Mouse (Mus musculus) liver, postnatal 0 days (tissue): ENCODE results near the gene Arfip1. TPM values are rescaled to one million over a fixed set of nuclear protein-coding genes. Genes with fewer than 3 reads are reported as not detected.

Source experiments
- ATAC-seq: fragments of 200-750 bp; cut with Nextera tagmentation; 2 replicates; pipeline ENCODE4 v1.8.0; 2017; ENCODE audit warnings: mild to moderate bottlenecking, moderate library complexity
- DNase-seq: peaks from one replicate; pipeline ENCODE4 v3.0.0-alpha.2; 2016
- H3K27ac ChIP-seq: fragments of 300-500 bp; sonication (generic); 2 replicates; pipeline ENCODE4 v1.5.1; 2014; ENCODE audit warnings: antibody characterized with exemption, moderate library complexity, mild to moderate bottlenecking, low read depth
- H3K27me3 ChIP-seq: fragments of 300-500 bp; sonication (generic); 2 replicates; pipeline ENCODE4 v1.6.1; 2014; ENCODE audit warnings: low read length, control low read depth, mixed read lengths; ENCODE audit not compliant: insufficient read depth
- H3K36me3 ChIP-seq: fragments of 300-500 bp; sonication (generic); replicated peaks from 2 replicates; pipeline ENCODE4 v1.6.1; 2014; ENCODE audit warnings: mild to moderate bottlenecking, control low read depth, low read length, moderate library complexity, mixed read lengths; ENCODE audit not compliant: insufficient read depth
- H3K4me1 ChIP-seq: fragments of 300-500 bp; sonication (generic); 2 replicates; pipeline ENCODE4 v1.6.1; 2014; ENCODE audit warnings: antibody characterized with exemption, mild to moderate bottlenecking, control low read depth; ENCODE audit not compliant: insufficient read depth
- H3K4me2 ChIP-seq: fragments of 300-500 bp; sonication (generic); 2 replicates; pipeline ENCODE4 v1.6.1; 2014; ENCODE audit warnings: low read depth, mild to moderate bottlenecking, low read length, moderate library complexity, mixed read lengths
- H3K4me3 ChIP-seq: fragments of 300-500 bp; sonication (generic); 2 replicates; pipeline ENCODE4 v1.5.1; 2014; ENCODE audit warnings: low read depth, low read length
- H3K9ac ChIP-seq: fragments of 300-500 bp; sonication (generic); replicated peaks from 2 replicates; pipeline ENCODE4 v1.6.1; 2014; ENCODE audit warnings: mild to moderate bottlenecking, moderate library complexity
- H3K9me3 ChIP-seq: fragments of 300-500 bp; sonication (generic); 2 replicates; pipeline ENCODE4 v1.6.1; 2016; ENCODE audit warnings: mild to moderate bottlenecking, control low read depth, low read length, mixed read lengths
- CTCF ChIP-seq: sonication (generic); IDR thresholded peaks from 2 replicates; pipeline ENCODE4 v1.5.1; 2016; ENCODE audit warnings: antibody characterized with exemption, low read depth
- EP300 ChIP-seq: IDR thresholded peaks from 2 replicates; pipeline ENCODE4 v1.6.1; 2016; ENCODE audit warnings: antibody characterized with exemption, low read depth, mild to moderate bottlenecking
- WGBS: fragments of 180-500 bp; shearing (Covaris S2); extraction: QIAGEN DNeasy Blood & Tissue Kit; methylation state at CpG from one replicate; pipeline ENCODE4 v1.1.7; 2014; ENCODE audit not compliant: insufficient replicate concordance; 5-methylcytosine and 5-hydroxymethylcytosine counted together
- polyA plus RNA-seq: library from polyadenylated mRNA; unstranded; fragments of >200 nt; fragmentation: Nextera tagmentation; extraction: Ambion mirVana; gene quantifications from 2 replicates; pipeline ENCODE4 v1.2.1, GENCODE M21; 2015

The Arfip1 gene
- polyA plus RNA-seq, 1 experiment from 2014 or later = 15.1 TPM

DNA sequence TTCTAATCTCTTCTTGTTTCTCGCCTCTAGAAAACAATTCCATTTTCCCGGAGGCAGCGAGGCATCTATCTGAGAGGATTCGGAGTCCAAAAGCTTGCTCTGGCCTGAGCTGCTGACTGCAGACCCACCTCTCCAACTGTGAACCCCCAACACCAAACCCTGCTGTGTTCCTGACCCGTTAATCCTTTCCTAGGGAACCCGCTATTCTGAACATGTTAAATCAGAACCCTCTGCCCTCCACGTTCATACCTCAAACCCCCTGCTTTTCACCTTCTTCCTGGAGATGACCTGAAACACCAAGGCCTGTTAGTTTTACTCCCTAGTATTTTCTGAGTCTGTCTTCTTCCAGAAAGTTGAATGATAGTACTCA lies 33.4 kb upstream of the Arfip1 start:
- Histone ChIP-seq H3K27ac (no peak overlapping the region), H3K9ac (no peak overlapping the region), H3K27me3 (no peaks in the 10 kb centered on the region), H3K4me2 (no peak overlapping the region), H3K4me1 (no peaks in the 10 kb centered on the region), H3K36me3 (no peaks in the 10 kb centered on the region), H3K4me3 (no peak overlapping the region), H3K9me3 (no peaks in the 10 kb centered on the region)
- DNase-seq = no peak
- TF ChIP-seq CTCF (no peak), EP300 (no peak)
- 53% methylated on average over 7 of the region's 7 CpGs for whole genome bisulfite sequencing
- ATAC-seq = no peak

GRCm38 (mm10) chr3:84615050-84615855 lies 32.8 kb upstream of the Arfip1 start:
- DNase-seq = no peak
- H3K27ac ChIP-seq = no peak overlapping the region
- no peak overlapping the region for H3K9ac ChIP-seq
- H3K4me2 ChIP-seq = no peak overlapping the region
- TF ChIP-seq CTCF (peak; percentile 76), EP300 (no peak)
- WGBS = 19% methylated on average over 5 of the region's 5 CpGs
- no peaks in the 10 kb centered on the region for H3K4me1 ChIP-seq
- ATAC-seq = no peak
- no peaks in the 10 kb centered on the region for H3K36me3 ChIP-seq
- no peak overlapping the region for H3K4me3 ChIP-seq
- H3K9me3 ChIP-seq = no peaks in the 10 kb centered on the region; the same call in 1 of the 2 replicates
- no peaks in the 10 kb centered on the region for H3K27me3 ChIP-seq

DNA sequence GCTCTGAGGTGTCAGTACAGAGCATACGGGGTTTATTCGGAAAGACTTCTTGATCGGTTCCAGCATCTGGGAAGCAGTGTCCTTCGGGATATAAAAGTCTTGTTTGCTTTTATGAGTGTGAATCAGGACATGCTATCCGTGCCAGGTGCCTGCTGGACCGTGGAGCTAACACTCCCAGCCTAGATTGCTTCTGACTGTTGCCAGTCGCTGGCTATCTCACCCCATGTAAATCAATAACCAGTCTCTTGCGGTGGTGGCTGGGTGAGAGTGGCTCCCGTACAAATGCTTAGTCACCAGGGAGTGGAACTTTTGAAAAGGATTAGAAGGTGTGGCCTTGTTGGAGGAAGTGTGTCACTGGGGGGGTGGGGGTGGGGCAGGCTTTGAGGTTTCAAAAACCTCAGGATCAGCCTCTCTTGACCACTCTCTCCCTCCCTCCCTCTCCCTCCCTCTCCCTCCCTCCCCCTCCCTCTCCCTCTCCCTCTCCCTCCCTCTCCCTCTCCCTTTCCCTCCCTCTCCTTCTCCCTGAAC lies 27.8 kb upstream of the Arfip1 start:
- Histone ChIP-seq H3K9ac (no peak overlapping the region), H3K4me2 (no peak overlapping the region), H3K36me3 (no peaks in the 10 kb centered on the region), H3K27ac (no peak overlapping the region), H3K27me3 (no peaks in the 10 kb centered on the region), H3K9me3 (peaks cover 8% of the 10 kb centered on the region), H3K4me3 (no peak overlapping the region), H3K4me1 (no peaks in the 10 kb centered on the region)
- 65% methylated on average over 9 of the region's 9 CpGs for WGBS
- TF ChIP-seq CTCF = no peak
- no peak for TF ChIP-seq EP300
- ATAC-seq (no peak), DNase-seq (no peak)

- H3K4me1 ChIP-seq = no peaks in the 10 kb centered on the region
- WGBS = 62% methylated on average over 8 of the region's 9 CpGs
- no peak overlapping the region for H3K9ac ChIP-seq
- no peaks in the 10 kb centered on the region for H3K36me3 ChIP-seq
- H3K27me3 ChIP-seq = no peaks in the 10 kb centered on the region
- TF ChIP-seq EP300 = no peak
- no peak for TF ChIP-seq CTCF
- H3K4me2 ChIP-seq = no peak overlapping the region
- DNase-seq (no peak), ATAC-seq (no peak)
- no peak overlapping the region for H3K27ac ChIP-seq
- H3K4me3 ChIP-seq = no peak overlapping the region
- peaks cover 10% of the 10 kb centered on the region for H3K9me3 ChIP-seq
Observed at GRCm38 (mm10) chr3:84603212-84603611, 20.8 kb upstream of the Arfip1 start.

- TF ChIP-seq CTCF (no peak), EP300 (no peak)
- H3K9me3 ChIP-seq = peaks cover 10% of the 10 kb centered on the region
- ATAC-seq (no peak; the same call in 1 of the 2 replicates), DNase-seq (no peak)
- H3K9ac ChIP-seq = no peak overlapping the region
- H3K27ac ChIP-seq = no peak overlapping the region
- H3K27me3 ChIP-seq = no peaks in the 10 kb centered on the region
- 70% methylated on average over 2 of the region's 2 CpGs for WGBS
- H3K4me2 ChIP-seq = no peak overlapping the region
- H3K4me1 ChIP-seq = no peaks in the 10 kb centered on the region
- no peak overlapping the region for H3K4me3 ChIP-seq
- H3K36me3 ChIP-seq = no peaks in the 10 kb centered on the region
Observed at GRCm38 (mm10) chr3:84602759-84603158, 20.3 kb upstream of the Arfip1 start.

DNA sequence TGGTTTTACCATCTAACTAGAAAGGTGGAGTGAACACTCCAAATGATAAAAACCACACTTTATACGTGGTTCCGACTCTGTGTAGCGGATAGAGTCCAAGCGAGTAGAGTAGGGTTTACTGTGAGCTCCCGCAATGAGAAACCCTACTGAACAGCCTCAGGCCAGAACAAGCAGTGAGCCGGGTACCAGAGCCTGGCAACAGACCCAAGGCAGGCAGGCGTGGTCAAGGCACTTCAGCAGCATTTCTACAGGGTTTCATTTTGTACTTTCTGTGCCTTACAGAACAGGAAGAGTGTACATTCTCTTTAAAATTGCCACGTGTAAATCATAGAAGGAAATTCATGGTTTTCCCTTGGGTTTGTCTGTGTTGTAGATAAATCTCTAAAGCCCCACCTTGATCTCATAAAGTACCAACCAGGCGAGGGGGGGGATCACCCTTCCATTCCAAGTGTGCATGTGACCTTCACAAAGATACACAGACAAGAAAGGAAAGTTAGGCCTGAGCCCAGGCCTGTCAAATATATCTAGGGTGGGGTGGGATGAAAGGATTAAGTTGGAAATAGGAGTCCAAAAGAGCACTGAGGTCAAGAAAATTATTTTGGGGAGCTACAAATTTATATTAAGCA lies 19.6 kb upstream of the Arfip1 start:
- H3K9me3 ChIP-seq = peaks cover 10% of the 10 kb centered on the region
- no peaks in the 10 kb centered on the region for H3K36me3 ChIP-seq
- H3K4me2 ChIP-seq = no peak overlapping the region
- H3K4me3 ChIP-seq = no peak overlapping the region
- ATAC-seq (no peak), DNase-seq (no peak)
- 66% methylated on average over 9 of the region's 9 CpGs for WGBS
- no peak overlapping the region for H3K27ac ChIP-seq
- no peaks in the 10 kb centered on the region for H3K27me3 ChIP-seq
- H3K9ac ChIP-seq = no peak overlapping the region
- TF ChIP-seq CTCF = no peak
- no peak for TF ChIP-seq EP300
- no peaks in the 10 kb centered on the region for H3K4me1 ChIP-seq
